Mouse (Mus musculus) right cerebral cortex, postnatal 25 days (tissue): ENCODE data around the gene Clec3b.
A peak's percentile ranks its signal among the peaks of the same experiment; 100 is the strongest.

Source experiments
- DNase-seq: peaks from one replicate; pipeline ENCODE4 v3.0.0; 2022

Clec3b gene

DNA sequence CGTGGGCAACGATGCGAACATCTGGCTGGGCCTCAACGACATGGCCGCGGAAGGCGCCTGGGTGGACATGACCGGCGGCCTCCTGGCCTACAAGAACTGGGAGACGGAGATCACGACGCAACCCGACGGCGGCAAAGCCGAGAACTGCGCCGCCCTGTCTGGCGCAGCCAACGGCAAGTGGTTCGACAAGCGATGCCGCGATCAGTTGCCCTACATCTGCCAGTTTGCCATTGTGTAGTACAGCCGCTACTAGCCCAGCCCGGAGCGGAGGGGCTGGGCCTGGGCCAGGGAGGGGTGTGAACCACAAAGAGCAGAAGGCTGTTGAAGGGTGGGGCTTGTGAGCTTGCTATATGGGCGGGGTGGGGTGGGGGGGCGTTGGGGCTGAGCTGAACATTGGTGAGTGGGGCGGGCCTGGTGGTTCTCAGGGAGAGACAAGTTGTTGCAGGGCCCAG lies 6.2 kb downstream of the Clec3b start:
- peak; percentile 25 for DNase-seq

DNA sequence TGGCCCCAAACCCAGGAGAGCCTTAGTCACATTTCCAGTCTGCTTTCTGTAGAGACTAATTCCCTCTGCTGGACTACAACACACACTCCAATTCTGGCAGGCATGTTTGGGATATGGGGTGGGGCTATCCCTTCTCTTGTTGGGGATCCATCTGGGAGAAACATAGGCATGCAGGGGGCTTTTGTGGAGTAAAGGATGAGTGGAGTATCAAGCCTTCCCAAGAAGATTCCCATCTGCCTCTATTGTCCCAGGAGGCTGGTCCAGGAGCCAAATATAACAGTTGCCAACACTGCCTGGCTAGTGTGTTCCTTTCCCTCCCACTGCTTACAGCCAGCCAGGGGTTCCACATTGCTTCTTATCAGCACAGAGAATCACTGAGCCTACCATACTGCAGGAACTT lies 7.0 kb downstream of the Clec3b start:
- no peak for DNase-seq

DNA sequence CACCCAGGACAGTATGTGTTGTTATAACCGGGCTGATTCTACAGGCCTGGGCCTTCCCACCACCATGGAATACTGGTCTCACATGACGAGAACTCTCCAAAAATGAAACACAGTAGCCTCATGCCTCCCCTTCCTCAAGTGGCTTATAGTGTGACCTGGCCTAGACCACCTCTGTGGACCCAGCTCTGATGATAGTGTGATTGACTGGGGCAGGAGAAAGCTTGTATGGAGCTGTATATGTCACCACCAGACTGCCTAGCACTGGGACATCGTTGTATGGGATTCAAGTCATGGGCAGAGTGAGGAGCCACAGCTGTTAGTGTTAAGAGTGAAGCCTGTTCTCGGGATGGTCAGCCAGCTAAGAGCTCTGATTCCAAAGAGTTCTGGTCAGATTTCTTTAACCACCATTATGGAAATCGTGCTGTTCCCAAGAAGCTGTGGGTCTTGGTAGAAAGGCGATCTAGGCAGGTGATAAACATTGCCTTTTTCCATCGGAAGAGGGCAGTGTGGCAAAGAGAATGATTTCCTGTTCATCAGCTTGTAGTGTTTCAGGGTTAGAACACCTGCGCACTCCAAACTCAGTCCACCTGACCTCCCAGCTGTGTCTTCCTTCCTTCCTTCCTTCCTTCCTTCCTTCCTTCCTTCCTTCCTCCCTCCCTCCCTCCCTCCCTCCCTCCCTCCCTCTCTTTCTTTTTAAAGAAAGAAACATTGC lies 7.5 kb downstream of the Clec3b start:
- peak; percentile 34 for DNase-seq

DNA sequence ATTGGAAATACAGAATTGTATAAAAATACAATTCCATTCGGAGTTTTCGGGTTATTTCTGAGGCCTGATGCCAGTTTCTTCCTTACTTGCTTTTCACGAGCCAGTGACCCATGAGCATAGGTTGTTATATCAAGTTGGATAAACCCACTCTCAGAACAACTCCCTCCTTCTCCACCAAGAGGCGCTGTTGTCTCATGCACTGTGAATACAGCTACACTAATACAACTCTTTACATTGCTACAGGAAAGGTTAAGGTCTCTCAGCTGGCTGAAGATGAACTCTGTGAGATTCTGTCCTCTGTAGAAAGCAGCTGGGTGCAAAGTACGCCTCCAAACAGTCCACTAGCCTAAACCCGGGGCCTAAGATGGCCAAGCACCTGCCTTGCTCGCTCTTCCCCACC lies 8.6 kb downstream of the Clec3b start:
- DNase-seq: peak; percentile 49

DNA sequence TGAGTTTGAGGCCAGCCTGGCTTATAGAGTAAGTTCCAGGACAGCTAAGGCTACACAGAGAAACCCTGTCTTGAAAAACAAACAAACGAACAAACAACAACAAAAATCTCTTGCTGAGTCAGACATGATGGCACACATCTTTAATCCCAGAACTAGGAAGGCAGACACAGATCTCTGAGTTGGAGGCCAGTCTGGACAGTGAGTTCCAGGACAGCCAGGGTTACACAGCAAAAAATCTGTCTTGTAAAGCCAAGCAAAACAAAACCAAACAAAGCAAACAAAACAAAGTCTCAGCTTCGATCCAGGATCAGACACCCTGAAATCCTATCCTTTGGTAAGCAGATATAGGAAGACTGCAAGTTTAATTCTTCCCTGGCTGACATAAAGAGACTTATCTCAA lies 11.0 kb downstream of the Clec3b start:
- DNase-seq: no peak

DNA sequence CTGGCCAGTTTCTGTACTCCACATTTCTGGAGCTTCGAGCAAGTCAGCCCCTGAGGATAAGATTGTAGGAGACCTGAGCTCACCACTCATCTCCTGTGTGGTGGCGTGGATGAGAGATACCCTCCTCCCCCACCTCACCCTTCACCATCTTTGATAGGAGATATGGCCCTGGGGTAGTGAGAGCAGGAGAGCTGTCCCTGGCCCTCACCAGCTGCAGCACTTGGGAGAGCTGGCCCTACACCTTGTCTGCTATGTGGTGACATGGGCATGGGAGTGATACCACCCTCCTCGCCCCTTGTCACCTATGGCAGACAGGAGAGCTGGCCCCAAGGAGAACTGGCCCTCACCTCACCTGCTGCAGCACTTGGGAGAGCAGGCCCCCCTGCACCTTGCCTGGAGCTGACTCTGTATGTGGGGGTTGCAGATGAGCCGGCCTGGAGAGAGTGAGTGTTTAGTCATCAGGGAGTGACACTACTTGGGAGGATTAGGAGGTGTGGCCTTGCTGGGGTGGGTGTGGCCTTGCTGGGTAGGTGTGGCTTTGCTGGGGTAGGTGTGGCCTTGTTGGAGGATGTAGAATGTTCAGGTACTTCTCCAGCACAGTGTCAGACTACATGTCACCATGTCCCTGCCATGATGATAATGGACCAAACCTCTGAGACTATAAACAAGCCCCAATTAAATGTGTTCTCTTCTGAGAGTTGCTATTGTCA lies 12.4 kb downstream of the Clec3b start:
- no peak for DNase-seq

DNA sequence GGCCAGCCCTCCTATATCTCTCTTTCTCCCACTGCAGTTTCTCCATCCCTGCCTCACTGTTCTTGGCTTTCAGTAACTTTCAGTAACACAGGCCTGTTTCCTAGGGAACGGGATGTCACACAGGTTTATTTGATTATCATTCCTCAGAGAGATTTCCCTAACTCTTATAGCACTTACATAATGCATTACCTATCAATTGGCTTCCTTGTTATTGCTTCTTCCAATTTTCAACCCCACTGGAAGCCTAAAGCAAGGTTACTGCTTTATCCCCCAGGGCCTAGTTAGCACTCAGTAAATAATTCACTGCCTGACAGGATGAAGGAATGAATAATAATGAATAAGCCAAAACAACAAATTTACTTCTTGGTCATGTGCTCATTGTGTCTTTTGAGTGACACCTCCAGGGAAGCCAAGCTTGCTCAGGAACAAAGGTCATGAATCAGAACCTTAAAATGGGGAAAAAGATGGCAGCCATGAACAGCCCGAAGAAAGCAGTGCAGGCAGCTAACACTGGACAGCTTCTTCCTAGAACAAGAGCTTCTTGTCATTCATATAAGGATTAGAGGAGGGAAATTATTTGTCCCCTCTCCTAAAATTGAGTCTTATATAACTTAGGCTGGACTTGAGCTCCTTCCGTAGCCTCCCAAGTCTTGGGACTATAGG lies 15.2 kb downstream of the Clec3b start:
- no peak for DNase-seq

DNA sequence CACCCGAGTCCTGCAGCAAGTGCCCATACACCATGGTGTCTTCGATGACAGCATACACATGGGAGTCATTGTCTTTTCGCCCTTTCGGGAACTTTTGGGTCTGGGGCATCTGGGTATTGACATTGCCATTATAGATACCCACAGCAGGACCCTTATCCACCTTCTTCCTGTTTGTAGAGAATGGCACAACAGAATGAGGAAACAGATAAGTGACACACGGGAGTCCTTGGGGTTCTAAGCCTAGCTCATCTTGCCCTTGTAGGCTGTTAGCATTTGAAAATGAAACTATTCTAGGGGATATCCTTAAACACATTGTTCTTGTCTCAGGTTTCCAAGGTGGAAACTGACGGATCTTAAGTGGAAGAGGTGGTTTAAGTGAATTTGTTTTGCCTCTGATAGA lies 23.0 kb downstream of the Clec3b start:
- no peak for DNase-seq

DNA sequence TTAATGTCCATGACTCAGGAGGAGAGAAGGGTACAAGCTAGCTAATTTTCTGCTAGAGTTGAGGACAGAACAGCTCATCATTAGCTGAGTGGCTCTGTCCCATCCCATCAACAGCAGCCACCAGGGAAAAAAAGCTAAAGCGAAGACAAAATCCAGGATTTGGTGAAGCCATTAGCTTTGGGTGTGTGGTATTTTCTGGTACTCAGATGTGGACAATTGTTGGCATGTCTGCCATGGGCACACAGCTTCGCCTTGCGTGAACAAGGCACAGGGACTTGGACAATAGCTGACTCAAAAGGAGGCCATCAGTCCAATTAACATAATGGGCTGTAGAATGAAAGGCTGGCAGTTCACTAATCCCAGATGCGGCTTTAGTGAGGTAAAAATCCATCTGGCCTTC lies 23.6 kb downstream of the Clec3b start:
- no peak for DNase-seq

DNA sequence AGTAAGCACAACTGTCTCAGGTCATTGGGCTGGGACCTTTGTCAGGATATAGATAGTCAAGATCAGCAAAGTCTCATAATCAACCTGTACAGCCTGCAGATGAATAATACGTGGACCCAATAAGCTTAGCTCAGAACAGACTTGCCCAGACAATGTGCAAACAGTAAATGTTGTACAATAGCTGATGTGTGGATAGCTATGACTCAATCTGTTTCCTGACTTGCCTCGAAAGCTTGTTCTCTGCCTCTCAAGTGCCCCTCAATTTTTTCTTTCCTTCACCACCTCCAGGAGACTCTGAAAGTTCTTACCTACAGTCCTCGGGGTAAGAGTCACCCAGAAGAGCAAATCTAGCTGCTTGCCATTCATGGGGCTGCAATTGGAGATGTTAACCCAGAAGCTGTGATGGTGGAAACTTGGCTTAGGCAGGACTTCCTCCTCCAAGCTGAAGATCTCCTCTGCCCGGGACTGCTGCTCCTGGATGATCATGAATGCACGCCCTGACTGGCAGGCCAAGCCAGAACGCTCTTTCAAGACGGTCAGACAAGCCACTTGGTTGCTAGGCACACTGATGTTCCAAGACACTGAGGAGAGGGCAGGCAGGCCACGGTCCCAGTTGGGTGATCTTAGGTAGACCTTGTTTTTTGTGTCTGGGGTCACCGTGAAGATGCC lies 26.8 kb downstream of the Clec3b start:
- DNase-seq: no peak

DNA sequence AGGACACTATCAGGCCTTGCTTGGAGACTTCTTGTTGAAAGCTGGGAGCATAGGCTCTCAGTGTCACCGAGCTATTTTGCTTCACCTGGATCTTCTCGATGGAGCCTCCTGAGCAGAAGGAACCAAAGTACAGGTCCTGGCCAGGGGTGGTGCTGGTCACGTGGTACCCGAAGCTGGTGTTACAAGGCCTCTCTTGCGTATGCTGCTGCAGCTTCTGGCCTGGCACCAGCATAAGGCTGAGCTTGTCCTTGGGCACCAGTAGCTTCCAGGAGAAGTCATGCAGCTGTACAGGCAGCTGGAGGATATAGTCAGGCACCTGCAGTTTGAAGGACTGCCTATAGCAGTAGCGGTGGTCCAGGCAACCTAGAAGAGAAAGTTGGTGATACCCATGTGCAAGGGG lies 29.3 kb downstream of the Clec3b start:
- DNase-seq: no peak

DNA sequence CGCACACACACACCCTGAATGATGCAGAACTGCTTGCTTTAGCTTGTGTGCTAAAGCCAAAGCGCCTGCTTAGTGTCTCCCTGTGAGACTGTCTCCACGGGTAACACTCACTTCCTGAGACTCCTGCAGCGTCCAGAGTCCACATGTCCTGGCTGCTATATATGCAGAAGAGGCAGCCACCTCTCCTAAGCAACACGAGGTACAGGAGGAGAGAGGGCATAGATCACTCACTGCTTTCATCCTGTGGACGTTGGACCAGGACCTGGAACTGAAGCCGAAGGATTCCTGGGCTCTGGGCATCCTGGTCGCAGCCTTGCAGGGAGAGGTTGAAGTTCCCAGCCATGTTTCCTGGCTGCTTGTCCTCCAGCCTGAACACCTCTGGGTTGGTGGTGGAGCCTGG lies 32.5 kb downstream of the Clec3b start:
- DNase-seq: no peak

DNA sequence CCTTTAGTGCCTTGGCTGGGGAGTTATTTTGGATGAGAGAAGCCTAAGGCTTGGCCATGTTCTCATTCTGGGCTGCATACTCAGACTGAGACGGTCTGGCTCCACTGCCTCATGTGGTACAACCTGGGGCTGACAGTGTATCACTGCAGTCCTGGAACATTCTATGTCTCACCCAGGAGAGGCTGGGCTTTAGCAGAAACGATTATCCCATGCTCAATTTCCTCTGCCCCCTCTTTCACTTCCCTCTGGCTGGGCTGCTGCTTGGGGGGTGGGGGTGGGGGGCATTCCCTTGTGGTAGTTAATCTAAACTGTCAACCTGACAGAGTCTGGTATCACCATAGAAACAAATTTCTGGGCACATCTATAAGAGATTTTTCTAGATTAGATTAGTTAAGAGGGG lies 34.8 kb downstream of the Clec3b start:
- DNase-seq: no peak

DNA sequence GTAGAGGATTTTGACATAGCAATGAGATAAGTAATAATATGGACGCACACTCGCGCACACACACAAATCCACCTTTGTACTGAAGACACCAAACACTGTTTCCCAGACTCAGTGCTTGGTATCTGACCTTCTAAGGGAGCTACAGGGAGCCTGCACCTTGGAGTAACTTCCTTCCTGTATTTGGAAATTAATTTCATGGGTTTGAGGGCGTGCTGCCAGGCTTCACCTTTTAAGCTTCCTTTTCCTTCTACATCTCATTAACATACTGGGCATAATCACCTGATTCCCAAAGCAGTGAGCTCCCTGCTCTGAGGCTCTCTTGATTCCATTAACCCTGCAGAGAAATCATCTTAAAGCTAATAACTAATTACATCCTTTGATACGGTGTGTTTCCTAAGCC lies 35.4 kb downstream of the Clec3b start:
- no peak for DNase-seq

DNA sequence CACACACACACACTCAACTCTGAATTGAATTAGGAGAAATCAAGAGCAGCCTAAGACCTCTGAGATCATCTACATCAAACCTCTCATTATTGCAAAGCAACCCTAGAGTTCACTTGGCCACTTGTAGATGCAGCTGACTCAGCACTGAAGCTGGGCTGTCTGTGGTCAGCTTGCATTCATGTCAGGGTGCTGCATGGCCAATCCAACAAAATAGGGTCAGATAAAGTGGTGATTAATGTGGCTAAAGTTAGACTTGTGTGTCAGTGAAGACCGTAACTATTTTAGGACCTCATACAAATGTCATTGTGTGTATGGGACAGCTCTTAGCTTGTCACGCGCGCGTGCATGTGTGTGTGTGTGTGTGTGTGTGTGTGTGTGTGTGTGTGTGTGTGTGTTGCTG lies 36.8 kb downstream of the Clec3b start:
- no peak for DNase-seq

DNA sequence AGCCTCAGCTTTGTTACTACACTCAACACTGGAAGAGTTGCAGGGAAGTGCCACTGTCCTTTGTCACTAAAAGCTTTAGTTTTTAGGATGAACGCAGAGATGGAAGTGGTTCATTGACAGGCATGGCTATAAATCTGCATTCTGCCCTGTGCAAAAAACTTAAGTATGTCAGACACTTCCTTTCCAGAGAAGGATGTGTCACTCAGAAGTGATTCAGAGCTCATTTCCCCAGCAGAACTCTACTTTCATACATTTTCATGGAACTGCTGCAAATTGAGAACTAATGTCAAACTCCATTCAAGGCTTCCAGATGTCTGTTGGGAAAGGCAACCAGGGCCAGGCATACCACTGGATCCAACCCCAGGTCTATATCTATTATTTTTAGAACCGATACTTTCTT lies 37.5 kb downstream of the Clec3b start:
- no peak for DNase-seq

DNA sequence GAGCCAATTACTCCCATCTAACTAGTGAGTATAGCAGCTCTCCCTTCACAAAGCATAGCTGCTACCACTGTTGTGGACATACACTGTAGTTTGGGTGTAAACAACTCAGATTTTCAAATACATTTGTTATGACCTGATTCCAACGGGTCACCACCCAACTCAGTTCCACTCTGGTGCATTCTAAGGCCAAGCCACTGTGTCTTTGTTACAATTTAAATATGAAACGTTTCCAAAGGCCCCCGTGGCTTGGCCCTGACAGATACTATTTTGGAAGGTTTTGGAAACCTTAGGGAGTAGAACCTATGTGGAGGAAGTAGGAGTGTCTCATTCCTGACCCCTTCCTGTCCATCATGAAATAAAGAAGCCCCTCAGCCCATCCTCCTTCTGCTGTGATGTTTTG lies 49.4 kb downstream of the Clec3b start:
- no peak for DNase-seq

DNA sequence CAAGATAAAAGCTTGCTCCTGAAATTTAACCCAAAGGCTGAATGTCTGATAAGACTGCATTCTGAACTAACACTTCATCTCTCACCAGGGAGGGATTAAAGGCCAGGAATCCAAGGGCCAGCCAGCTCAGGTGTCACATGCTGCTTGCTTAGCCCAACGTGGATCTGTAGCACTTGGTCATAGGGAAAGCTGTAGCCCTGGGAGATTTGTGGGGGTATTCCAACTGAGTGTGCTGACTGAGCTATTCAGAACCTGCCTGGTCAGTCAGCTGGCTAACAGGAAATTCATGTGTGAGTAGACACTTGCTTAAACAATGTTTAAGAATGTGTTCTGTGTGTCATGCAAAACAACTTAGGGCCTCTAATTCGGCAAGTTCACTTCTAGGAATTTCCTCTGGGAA lies 55.8 kb downstream of the Clec3b start:
- DNase-seq: no peak

DNA sequence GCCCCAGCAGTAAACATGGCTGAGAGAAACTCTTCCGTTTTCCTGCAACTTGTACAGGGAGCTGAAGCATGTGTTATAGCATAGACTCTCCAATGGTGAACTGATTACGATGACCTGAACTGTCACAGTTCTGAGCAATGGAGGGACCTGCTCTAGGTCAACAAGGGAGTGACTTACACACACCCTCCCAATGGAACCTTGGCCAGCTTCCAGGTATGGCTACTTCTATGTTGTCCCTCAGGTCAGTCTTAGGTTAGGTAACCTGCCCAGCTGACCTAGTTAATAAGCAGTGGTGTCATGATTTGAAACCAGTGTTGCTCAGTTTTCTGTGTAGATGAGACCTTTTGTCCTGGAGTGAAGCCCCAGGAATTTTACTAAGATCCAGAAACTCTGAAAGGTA lies 56.2 kb downstream of the Clec3b start:
- no peak for DNase-seq
